Mouse (Mus musculus): ENCODE data around the gene Atxn7l1. TPM values are rescaled to one million over a fixed set of nuclear protein-coding genes. Genes with fewer than 3 reads are reported as not detected.

The Atxn7l1 gene
- polyA plus RNA-seq (2015; fragmentation: Nextera tagmentation; extraction: Ambion mirVana) = 15.4 and 17.6 TPM in 2 replicates

DNA sequence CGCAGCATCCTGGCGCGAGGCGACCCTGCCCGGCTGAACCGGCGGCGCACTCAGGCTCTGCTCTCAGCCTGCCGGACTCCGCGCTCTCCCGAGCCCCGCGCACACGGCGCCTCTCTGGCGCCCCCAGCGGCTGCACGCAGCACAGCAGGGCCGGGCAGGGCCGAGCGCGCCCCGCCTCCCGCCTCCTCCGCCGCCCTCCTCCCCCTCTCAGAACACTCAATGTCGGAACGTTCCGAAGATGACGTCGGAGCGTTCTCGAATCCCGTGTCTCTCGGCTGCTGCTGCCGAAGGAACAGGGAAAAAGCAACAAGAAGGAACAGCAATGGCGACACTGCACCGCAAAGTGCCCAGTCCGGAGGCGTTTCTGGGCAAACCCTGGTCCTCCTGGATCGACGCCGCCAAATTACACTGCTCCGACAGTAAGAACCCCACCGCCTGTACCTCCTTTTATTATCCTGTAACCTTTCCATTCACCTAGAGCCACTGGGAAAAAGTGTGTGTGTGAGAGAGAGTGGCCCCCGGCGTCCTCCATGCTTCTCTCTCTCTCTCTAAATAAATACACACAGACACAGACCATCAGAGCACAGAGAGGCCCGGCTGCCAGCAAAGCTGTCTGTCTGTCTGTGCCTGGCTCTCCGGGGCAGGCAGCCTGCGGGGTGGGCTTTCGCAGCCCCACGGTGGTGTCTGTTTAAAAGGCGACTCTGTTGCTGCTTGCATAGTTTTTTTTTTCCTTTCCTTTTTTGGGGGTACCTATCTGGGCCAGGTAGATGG, at the start of gene Atxn7l1:
Gene Atxn7l1 (plus strand): TSS at position 197 of the 771 bp plus-strand sequence.
- Histone ChIP-seq H3K27me3 (no peaks in the 10 kb centered on the region), H3K9ac (replicated peaks) (peak within 1 kb of the TSS; percentile 84), H3K4me2 (replicated peaks) (peak within 1 kb of the TSS; percentile 81), H3K27ac (replicated peaks) (peak within 1 kb of the TSS; percentile 80), H3K4me1 (peaks cover 23% of the 10 kb centered on the region), H3K36me3 (no peaks in the 10 kb centered on the region), H3K4me3 (peak within 1 kb of the TSS; percentile 71), H3K9me3 (no peaks in the 10 kb centered on the region)
- peak; percentile 94 for ATAC-seq (replicated peaks)
- under 1% methylated on average over 54 of the region's 54 CpGs for WGBS

DNA sequence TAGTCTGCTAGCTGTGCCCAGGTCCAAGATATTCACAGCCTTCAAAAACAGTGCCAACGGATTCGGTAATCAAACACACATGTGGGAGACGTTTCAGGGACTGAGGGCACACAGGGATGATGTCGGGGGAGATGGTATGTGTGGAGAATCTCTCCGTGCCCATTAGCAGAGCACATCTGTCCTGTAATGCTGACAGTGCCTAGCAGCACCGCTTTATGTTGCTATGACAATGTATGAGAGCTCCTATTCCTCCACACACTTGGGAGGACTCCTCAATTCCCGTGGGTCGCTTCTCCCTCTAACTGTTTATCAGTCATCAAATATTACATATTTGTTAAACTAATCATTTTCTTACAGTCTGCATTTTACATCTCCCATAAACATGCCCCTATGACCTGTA, 45.9 kb upstream of the Atxn7l1 start:
- no peak overlapping the region for H3K9ac ChIP-seq (replicated peaks)
- H3K27ac ChIP-seq (replicated peaks) = no peak overlapping the region
- no peaks in the 10 kb centered on the region for H3K36me3 ChIP-seq
- H3K9me3 ChIP-seq = no peaks in the 10 kb centered on the region
- peaks cover 23% of the 10 kb centered on the region for H3K4me1 ChIP-seq
- no peak overlapping the region for H3K4me3 ChIP-seq
- WGBS = 73% methylated on average over 8 of the region's 8 CpGs
- no peaks in the 10 kb centered on the region for H3K27me3 ChIP-seq
- no peak overlapping the region for H3K4me2 ChIP-seq (replicated peaks)
- 0 out of 2 replicates have a peak, but pooled peaks have one; percentile 29 for ATAC-seq (replicated peaks)

DNA sequence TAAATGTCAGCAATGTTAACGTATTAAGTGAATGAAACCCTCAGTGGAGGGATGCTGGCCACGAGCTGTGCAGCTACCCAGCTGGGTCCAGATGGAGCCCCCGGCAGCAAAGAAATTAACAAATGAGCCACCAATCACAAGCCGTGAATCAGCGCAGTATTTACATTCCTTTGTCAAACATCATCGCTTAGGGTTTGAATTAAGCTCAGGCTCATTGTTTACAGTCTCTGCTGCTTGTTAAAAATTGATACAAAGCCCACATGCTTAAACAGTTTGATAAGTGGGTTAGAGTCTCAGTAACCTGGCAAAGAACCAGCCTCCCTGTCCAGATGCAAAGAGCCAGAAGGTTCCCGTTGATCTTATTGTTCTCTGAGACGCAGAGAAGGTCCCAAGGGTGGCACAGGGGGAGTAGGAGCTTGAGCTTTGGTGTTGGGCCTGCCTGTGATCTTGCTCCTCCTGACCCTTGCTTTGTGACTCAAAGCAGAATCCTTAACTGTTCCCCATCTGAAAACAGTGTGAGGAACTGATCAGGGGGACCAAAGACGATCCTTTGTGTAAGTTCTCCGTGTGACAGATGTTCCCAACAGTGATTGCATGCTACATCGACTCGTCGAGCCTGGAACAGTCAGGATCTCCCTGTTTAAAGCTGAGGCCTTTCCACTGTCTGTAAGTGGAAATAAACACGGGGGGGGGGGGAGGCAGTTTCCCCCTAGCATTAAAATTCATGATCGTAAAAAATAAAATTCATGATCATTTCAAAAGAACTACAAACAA, 45.0 kb upstream of the Atxn7l1 start:
- Histone ChIP-seq H3K9me3 (no peaks in the 10 kb centered on the region), H3K4me2 (replicated peaks) (peak overlapping the region; percentile 20), H3K9ac (replicated peaks) (no peak overlapping the region), H3K4me1 (peaks cover 29% of the 10 kb centered on the region), H3K27ac (replicated peaks) (peak overlapping the region; percentile 70), H3K36me3 (no peaks in the 10 kb centered on the region), H3K4me3 (no peak overlapping the region), H3K27me3 (no peaks in the 10 kb centered on the region)
- whole genome bisulfite sequencing = 17% methylated on average over 15 of the region's 15 CpGs
- peak; percentile 79 for ATAC-seq (replicated peaks)

GRCm38 (mm10) chr12:33105724-33106123, 41.8 kb upstream of the Atxn7l1 start:
- Histone ChIP-seq H3K27me3 (no peaks in the 10 kb centered on the region), H3K36me3 (no peaks in the 10 kb centered on the region), H3K4me3 (no peak overlapping the region), H3K4me1 (peaks cover 33% of the 10 kb centered on the region), H3K9me3 (no peaks in the 10 kb centered on the region), H3K27ac (replicated peaks) (peak overlapping the region; percentile 81; the same call in 1 of the 2 replicates), H3K4me2 (replicated peaks) (no peak overlapping the region), H3K9ac (replicated peaks) (no peak overlapping the region)
- ATAC-seq (replicated peaks) = no peak
- WGBS = 65% methylated on average over 4 of the region's 4 CpGs

GRCm38 (mm10) chr12:33106438-33107167, 40.9 kb upstream of the Atxn7l1 start:
- Histone ChIP-seq H3K27me3 (no peaks in the 10 kb centered on the region), H3K9me3 (no peaks in the 10 kb centered on the region), H3K4me1 (peaks cover 42% of the 10 kb centered on the region), H3K27ac (replicated peaks) (peak overlapping the region; percentile 81), H3K36me3 (no peaks in the 10 kb centered on the region), H3K4me3 (no peak overlapping the region), H3K4me2 (replicated peaks) (no peak overlapping the region), H3K9ac (replicated peaks) (no peak overlapping the region)
- no peak; the same call in 1 of the 2 replicates for ATAC-seq (replicated peaks)
- WGBS = 48% methylated on average over 10 of the region's 10 CpGs

DNA sequence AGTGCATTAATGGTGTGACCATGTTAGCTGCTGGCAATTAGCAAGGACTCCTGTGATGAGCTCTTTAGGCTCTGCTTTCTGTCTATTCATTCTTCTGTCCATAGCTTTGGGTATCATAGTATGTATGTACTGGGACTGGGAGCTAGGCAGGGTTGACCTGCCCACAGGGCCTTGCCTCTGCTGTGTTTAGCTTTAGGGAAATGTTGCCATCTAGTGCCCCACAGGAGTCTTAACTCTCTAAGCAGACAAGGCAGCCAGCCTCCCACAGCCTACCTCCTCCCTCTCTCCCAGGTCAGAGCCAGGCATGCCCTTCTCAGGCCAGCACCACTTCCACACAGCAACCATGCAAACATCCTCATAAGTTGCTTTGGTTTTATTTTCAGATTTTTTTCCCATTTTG, 38.0 kb upstream of the Atxn7l1 start:
- H3K4me1 ChIP-seq = peaks cover 32% of the 10 kb centered on the region
- H3K27me3 ChIP-seq = no peaks in the 10 kb centered on the region
- H3K9ac ChIP-seq (replicated peaks) = no peak overlapping the region
- no peak overlapping the region for H3K27ac ChIP-seq (replicated peaks)
- H3K9me3 ChIP-seq = no peaks in the 10 kb centered on the region
- peak; percentile 69 for ATAC-seq (replicated peaks)
- H3K4me2 ChIP-seq (replicated peaks) = no peak overlapping the region
- no peak overlapping the region for H3K4me3 ChIP-seq
- H3K36me3 ChIP-seq = no peaks in the 10 kb centered on the region

DNA sequence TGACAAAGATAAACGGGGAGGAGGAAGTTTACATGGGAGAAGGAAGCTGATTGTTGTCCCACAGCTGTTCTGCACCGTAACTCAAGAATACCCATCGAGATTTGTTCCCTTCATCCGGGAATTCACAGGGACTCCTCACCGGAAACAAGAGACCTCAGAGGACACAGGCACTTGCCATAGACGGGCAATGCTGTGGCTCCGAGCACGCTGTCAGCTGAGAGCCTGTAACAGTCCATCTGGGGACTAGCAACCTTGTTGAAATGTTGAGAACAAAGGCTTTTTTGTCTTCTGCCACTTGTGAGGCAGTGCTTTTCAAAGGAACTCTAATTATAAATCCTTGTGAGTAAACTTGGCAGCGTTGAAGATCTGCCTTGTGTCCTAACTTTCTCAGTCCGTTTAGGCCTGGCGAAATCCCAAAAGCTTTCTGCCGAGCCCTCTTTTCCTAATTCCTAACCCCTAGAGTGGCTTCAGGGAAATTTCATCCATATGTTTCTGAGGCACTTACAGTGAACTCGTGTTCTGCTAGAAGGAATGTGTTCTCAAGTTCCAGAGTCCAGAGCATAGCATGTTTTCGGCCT, 36.5 kb upstream of the Atxn7l1 start:
- Histone ChIP-seq H3K4me1 (peaks cover 26% of the 10 kb centered on the region), H3K36me3 (no peaks in the 10 kb centered on the region), H3K27me3 (no peaks in the 10 kb centered on the region), H3K9me3 (no peaks in the 10 kb centered on the region), H3K9ac (replicated peaks) (no peak overlapping the region), H3K4me2 (replicated peaks) (no peak overlapping the region), H3K4me3 (no peak overlapping the region), H3K27ac (replicated peaks) (peak overlapping the region; percentile 61)
- WGBS = 10% methylated on average over 14 of the region's 14 CpGs
- peak; percentile 41; the same call in 1 of the 2 replicates for ATAC-seq (replicated peaks)

DNA sequence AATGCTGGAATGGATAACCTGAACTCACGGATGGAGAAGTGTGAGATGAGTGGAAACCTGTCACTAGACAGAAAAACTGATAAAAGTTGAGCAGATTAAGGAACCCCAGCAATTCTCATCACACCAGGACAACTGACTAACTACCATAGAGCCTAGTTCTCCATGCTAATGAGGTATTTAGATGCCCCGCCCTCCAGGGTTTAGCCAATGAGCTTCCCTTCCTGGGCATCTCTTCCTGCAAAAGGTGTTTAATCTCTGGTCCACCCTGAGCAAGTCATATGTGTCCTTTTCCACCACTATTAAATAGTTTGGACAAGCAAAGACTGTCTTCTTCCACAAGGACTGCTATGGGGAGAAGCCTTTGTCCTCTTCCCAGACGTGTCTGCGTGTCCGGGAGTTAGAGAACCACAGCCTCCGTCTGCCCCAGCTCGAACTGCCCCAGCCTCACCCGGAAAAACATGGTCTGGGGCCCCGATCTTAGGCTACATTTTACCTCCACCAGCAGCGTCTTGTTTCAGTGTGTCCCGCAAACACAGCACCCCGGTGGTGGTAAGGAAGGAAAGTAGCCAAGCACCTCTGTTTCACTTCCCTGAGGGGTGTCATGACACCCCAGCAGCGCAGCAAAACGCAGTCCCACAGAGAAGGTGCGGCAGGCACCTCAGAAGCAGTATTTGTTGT, 28.7 kb upstream of the Atxn7l1 start:
- H3K9me3 ChIP-seq = no peaks in the 10 kb centered on the region
- H3K4me3 ChIP-seq = no peak overlapping the region
- H3K36me3 ChIP-seq = no peaks in the 10 kb centered on the region
- no peaks in the 10 kb centered on the region; the same call in 1 of the 2 replicates for H3K27me3 ChIP-seq
- no peaks in the 10 kb centered on the region for H3K4me1 ChIP-seq
- H3K9ac ChIP-seq (replicated peaks) = no peak overlapping the region
- 42% methylated on average over 15 of the region's 15 CpGs for WGBS
- no peak for ATAC-seq (replicated peaks)
- no peak overlapping the region for H3K4me2 ChIP-seq (replicated peaks)
- H3K27ac ChIP-seq (replicated peaks) = no peak overlapping the region

GRCm38 (mm10) chr12:33125594-33126227, 21.8 kb upstream of the Atxn7l1 start:
- Histone ChIP-seq H3K4me3 (no peak overlapping the region), H3K9me3 (no peaks in the 10 kb centered on the region), H3K27me3 (no peaks in the 10 kb centered on the region), H3K27ac (replicated peaks) (no peak overlapping the region; the same call in 1 of the 2 replicates), H3K4me2 (replicated peaks) (no peak overlapping the region), H3K4me1 (peaks cover 19% of the 10 kb centered on the region), H3K36me3 (no peaks in the 10 kb centered on the region), H3K9ac (replicated peaks) (no peak overlapping the region)
- 69% methylated on average over 9 of the region's 9 CpGs for WGBS
- ATAC-seq (replicated peaks) = no peak

DNA sequence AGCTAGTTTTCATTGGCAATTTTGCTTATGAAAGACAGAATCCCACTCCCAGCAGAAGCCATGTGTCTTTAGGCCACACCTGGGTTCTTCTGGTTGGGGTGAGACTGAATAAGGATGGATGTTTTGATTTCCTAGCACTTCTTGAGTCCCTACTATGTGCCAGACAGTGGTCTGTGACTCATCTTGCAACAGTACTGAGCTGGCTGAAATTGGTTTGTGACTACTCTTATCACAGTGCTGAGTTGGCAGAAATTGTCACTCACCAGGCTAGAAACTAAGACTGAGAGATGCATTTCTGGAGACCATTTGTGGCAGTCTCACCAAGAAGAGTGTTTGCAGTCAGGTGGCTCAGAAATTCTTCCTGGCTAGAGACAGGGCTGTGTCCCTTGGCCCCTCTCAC, 21.2 kb upstream of the Atxn7l1 start:
- H3K36me3 ChIP-seq = no peaks in the 10 kb centered on the region
- H3K9me3 ChIP-seq = no peaks in the 10 kb centered on the region
- H3K27me3 ChIP-seq = no peaks in the 10 kb centered on the region
- no peak overlapping the region for H3K9ac ChIP-seq (replicated peaks)
- H3K4me3 ChIP-seq = no peak overlapping the region
- no peak for ATAC-seq (replicated peaks)
- no peak overlapping the region for H3K4me2 ChIP-seq (replicated peaks)
- no peak overlapping the region for H3K27ac ChIP-seq (replicated peaks)
- H3K4me1 ChIP-seq = peaks cover 22% of the 10 kb centered on the region

GRCm38 (mm10) chr12:33128121-33128520, 19.4 kb upstream of the Atxn7l1 start:
- Histone ChIP-seq H3K36me3 (no peaks in the 10 kb centered on the region), H3K9me3 (no peaks in the 10 kb centered on the region), H3K4me3 (no peak overlapping the region), H3K4me1 (peaks cover 22% of the 10 kb centered on the region), H3K4me2 (replicated peaks) (no peak overlapping the region), H3K27me3 (no peaks in the 10 kb centered on the region), H3K27ac (replicated peaks) (no peak overlapping the region), H3K9ac (replicated peaks) (no peak overlapping the region)
- WGBS = 86% methylated on average over 2 of the region's 2 CpGs
- no peak for ATAC-seq (replicated peaks)

All from forebrain, embryonic 15.5 days (tissue).